Mouse (Mus musculus): ENCODE results near the gene Atp2c1. TPM values are rescaled to one million over a fixed set of nuclear protein-coding genes. Genes with fewer than 3 reads are reported as not detected.

Gene Atp2c1
- polyA plus RNA-seq, 1 experiment from 2014 or later = 21.1 TPM

DNA sequence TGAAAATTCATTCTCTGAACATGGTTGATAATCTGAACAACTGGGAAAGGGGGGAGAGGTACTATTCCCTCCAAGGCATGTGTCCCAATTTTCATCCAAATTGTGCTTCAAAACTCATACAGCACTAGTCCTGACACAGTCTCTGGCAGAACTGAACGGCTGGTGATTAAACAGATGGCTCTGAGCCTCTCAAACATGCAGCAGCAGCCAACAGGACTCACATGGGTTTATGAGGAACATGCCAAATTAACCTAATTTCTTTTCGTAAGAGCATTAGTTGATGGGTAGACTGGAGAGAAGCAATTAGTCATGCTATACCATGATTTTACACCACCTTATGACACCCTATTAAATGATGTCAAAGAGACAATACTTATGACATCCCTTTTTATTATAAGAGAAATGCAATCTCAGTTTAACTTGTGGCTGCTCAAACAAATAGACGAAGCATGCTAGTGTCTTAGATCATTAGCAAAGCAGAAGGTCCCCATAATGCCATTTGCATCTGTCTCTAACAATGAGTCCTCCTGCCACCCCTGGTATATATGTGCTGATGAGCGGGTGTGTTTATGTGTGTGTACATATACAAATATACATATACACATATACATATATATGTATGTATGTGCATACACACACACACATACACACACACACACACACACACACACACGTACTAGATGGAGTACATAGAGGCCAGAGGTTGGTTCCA lies 163.4 kb downstream of the Atp2c1 start:
- ATAC-seq (ENCODE audit: low read depth) = no peak
- 60% methylated on average over 5 of the region's 5 CpGs for WGBS (ENCODE audit: insufficient replicate concordance)
- no peak overlapping the region for H3K27ac ChIP-seq (ENCODE audit: low read length)
- no peaks in the 10 kb centered on the region for H3K4me1 ChIP-seq (ENCODE audit: control insufficient read depth, low read depth, low read length)
- no peaks in the 10 kb centered on the region for H3K36me3 ChIP-seq (ENCODE audit: control insufficient read depth, insufficient read depth)
- no peaks in the 10 kb centered on the region for H3K9me3 ChIP-seq (replicated peaks; ENCODE audit: control insufficient read depth, low read length)
- no peak overlapping the region for H3K4me2 ChIP-seq (ENCODE audit: low read depth, low read length)
- H3K27me3 ChIP-seq (ENCODE audit: control insufficient read depth, insufficient read depth, low read depth, low read length) = no peaks in the 10 kb centered on the region
- no peak overlapping the region for H3K4me3 ChIP-seq (ENCODE audit: low read depth, low read length)
- no peak overlapping the region for H3K9ac ChIP-seq (ENCODE audit: low read depth, low read length)

DNA sequence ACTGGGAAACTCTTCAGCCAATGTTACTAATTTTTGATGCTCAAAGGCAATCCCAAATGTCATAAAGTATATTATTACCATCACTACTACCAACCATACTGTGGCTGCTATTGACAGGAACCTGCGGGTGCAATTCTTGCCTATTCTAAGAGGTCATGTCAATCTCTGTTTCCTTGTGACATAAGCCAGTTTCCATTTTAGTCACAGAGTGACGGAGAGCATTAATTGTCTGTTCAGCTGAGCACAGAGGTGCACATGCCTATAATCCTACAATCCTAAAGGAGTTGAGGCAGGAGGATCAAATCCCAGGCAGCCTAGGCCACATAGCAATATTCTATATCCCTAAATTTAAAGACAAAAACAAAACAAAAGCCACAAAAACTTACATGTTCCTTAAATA lies 164.9 kb downstream of the Atp2c1 start:
- no peaks in the 10 kb centered on the region for H3K9me3 ChIP-seq (replicated peaks; ENCODE audit: control insufficient read depth, low read length)
- no peaks in the 10 kb centered on the region for H3K36me3 ChIP-seq (ENCODE audit: control insufficient read depth, insufficient read depth)
- H3K4me1 ChIP-seq (ENCODE audit: control insufficient read depth, low read depth, low read length) = no peaks in the 10 kb centered on the region
- H3K4me2 ChIP-seq (ENCODE audit: low read depth, low read length) = no peak overlapping the region
- no peak overlapping the region for H3K27ac ChIP-seq (ENCODE audit: low read length)
- H3K27me3 ChIP-seq (ENCODE audit: control insufficient read depth, insufficient read depth, low read depth, low read length) = no peaks in the 10 kb centered on the region
- no peak for ATAC-seq (ENCODE audit: low read depth)
- H3K4me3 ChIP-seq (ENCODE audit: low read depth, low read length) = no peak overlapping the region
- 57% methylated on average over 2 of the region's 2 CpGs for WGBS (ENCODE audit: insufficient replicate concordance)
- H3K9ac ChIP-seq (ENCODE audit: low read depth, low read length) = no peak overlapping the region

Other genes starting within 250 kb of the Atp2c1 start
- gene Aste1, start 131.9 kb downstream of the Atp2c1 start, polyA plus RNA-seq (2015; fragmentation: Nextera tagmentation; extraction: Ambion mirVana) = 3.6 and 4.1 TPM in 2 replicates
- 0.07 TPM in 1 of 2 replicates, not detected in the other for gene Nek11, start 131.8 kb downstream of the Atp2c1 start, polyA plus RNA-seq (2015; fragmentation: Nextera tagmentation; extraction: Ambion mirVana)
- 5.4 and 6.4 TPM in 2 replicates for gene Pik3r4, start 115.7 kb upstream of the Atp2c1 start, polyA plus RNA-seq (2015; fragmentation: Nextera tagmentation; extraction: Ambion mirVana)